Mouse (Mus musculus): ENCODE measurements around the gene Gm6482.
"Not testable (repeated sequence)": the region's sequence is repeated elsewhere in the genome, so short reads cannot be mapped to it uniquely, and the experiment has no call there.

Gene Gm6482

GRCm38 (mm10) chr14:41408181-41408580 lies at the start of gene Gm6482:
Gene Gm6482 (minus strand): TSS chr14:41408281.
- not testable (repeated sequence) for H3K4me1 ChIP-seq (replicated peaks; ENCODE audit: low read depth, low read length); H3K9me3 ChIP-seq (ENCODE audit: low read length); H3K36me3 ChIP-seq (ENCODE audit: insufficient read depth, low read length); H3K4me3 ChIP-seq (replicated peaks; ENCODE audit: low read length); H3K27me3 ChIP-seq (ENCODE audit: insufficient read depth, low read length)

- H3K27me3 ChIP-seq (ENCODE audit: insufficient read depth, low read length); H3K4me1 ChIP-seq (replicated peaks; ENCODE audit: low read depth, low read length); H3K4me3 ChIP-seq (replicated peaks; ENCODE audit: low read length); H3K36me3 ChIP-seq (ENCODE audit: insufficient read depth, low read length); H3K9me3 ChIP-seq (ENCODE audit: low read length): not testable (repeated sequence)
Observed at GRCm38 (mm10) chr14:41453418-41453817, 45.3 kb upstream of the Gm6482 start, which contains the start of gene Gm7954. Gene Gm7954 (minus strand): TSS chr14:41453518.

GRCm38 (mm10) chr14:41425393-41426075 lies 17.5 kb upstream of the Gm6482 start:
- peak; percentile 21; the same call in 1 of the 2 replicates for TF ChIP-seq CTCF (conservative IDR thresholded peaks at IDR 0.05; ENCODE audit: low read length)
- 0 out of 2 replicates have a peak overlapping the region, but pooled peaks have one; percentile 39 for H3K4me3 ChIP-seq (replicated peaks; ENCODE audit: low read length)
- H3K36me3 ChIP-seq (ENCODE audit: insufficient read depth, low read length); H3K27me3 ChIP-seq (ENCODE audit: insufficient read depth, low read length); H3K9me3 ChIP-seq (ENCODE audit: low read length); H3K4me1 ChIP-seq (replicated peaks; ENCODE audit: low read depth, low read length): not testable (repeated sequence)

GRCm38 (mm10) chr14:41424694-41425093 lies 16.6 kb upstream of the Gm6482 start:
- H3K4me3 ChIP-seq (replicated peaks; ENCODE audit: low read length); H3K4me1 ChIP-seq (replicated peaks; ENCODE audit: low read depth, low read length); H3K9me3 ChIP-seq (ENCODE audit: low read length); H3K27me3 ChIP-seq (ENCODE audit: insufficient read depth, low read length); H3K36me3 ChIP-seq (ENCODE audit: insufficient read depth, low read length): not testable (repeated sequence)

- not testable (repeated sequence) for H3K36me3 ChIP-seq (ENCODE audit: insufficient read depth, low read length); H3K4me1 ChIP-seq (replicated peaks; ENCODE audit: low read depth, low read length); H3K27me3 ChIP-seq (ENCODE audit: insufficient read depth, low read length); H3K9me3 ChIP-seq (ENCODE audit: low read length); H3K4me3 ChIP-seq (replicated peaks; ENCODE audit: low read length)
Observed at GRCm38 (mm10) chr14:41386279-41386678, 21.8 kb downstream of the Gm6482 start, which contains the start of gene Gm7945. Gene Gm7945 (minus strand): TSS chr14:41386379.

All from E14TG2a.4 (cell line).